Mouse (Mus musculus) embryonic facial prominence, embryonic 13.5 days (tissue): ENCODE measurements around the gene Bmper. TPM values are rescaled to one million over a fixed set of nuclear protein-coding genes. Genes with fewer than 3 reads are reported as not detected.

Source experiments
- ATAC-seq: fragments of 200-750 bp; cut with Nextera tagmentation; 2 replicates; pipeline ENCODE4 v1.8.0; 2017; ENCODE audit warnings: low read depth; ENCODE audit not compliant: insufficient number of reproducible peaks, insufficient read depth, low FRiP score, low TSS enrichment
- H3K27ac ChIP-seq: fragments of 300-500 bp; sonication (generic); 2 replicates; pipeline ENCODE4 v1.5.1; 2015; ENCODE audit warnings: moderate library complexity, mild to moderate bottlenecking, inconsistent platforms
- H3K27me3 ChIP-seq: fragments of 300-500 bp; sonication (generic); 2 replicates; pipeline ENCODE4 v1.6.1; 2015; ENCODE audit warnings: mild to moderate bottlenecking, inconsistent platforms
- H3K36me3 ChIP-seq: fragments of 300-500 bp; sonication (generic); 2 replicates; pipeline ENCODE4 v1.6.1; 2015; ENCODE audit warnings: mild to moderate bottlenecking, inconsistent platforms
- H3K4me1 ChIP-seq: fragments of 300-500 bp; sonication (generic); 2 replicates; pipeline ENCODE4 v1.6.1; 2015; ENCODE audit warnings: inconsistent platforms
- H3K4me2 ChIP-seq: fragments of 300-500 bp; sonication (generic); 2 replicates; pipeline ENCODE4 v1.6.1; 2015; ENCODE audit warnings: moderate library complexity, mild to moderate bottlenecking, inconsistent platforms
- H3K4me3 ChIP-seq: fragments of 300-500 bp; sonication (generic); 2 replicates; pipeline ENCODE4 v1.5.1; 2015; ENCODE audit warnings: mild to moderate bottlenecking, inconsistent platforms
- H3K9ac ChIP-seq: fragments of 300-500 bp; sonication (generic); 2 replicates; pipeline ENCODE4 v1.6.1; 2015; ENCODE audit warnings: mild to moderate bottlenecking, inconsistent platforms
- H3K9me3 ChIP-seq: fragments of 300-500 bp; sonication (generic); 2 replicates; pipeline ENCODE4 v1.6.1; 2016; ENCODE audit warnings: inconsistent platforms
- WGBS: fragments of 180-500 bp; shearing (Covaris S2); methylation state at CpG from one replicate; pipeline ENCODE4 v1.1.7; 2015; ENCODE audit warnings: mixed read lengths; 5-methylcytosine and 5-hydroxymethylcytosine counted together
- polyA plus RNA-seq: library from polyadenylated mRNA; unstranded; fragments of >200 nt; fragmentation: Nextera tagmentation; extraction: Ambion mirVana; gene quantifications from 2 replicates; pipeline ENCODE4 v1.2.1, GENCODE M21; 2015

The Bmper gene
- polyA plus RNA-seq, 1 experiment from 2014 or later: 10.8 TPM

- Histone ChIP-seq H3K9me3 (no peaks in the 10 kb centered on the region), H3K36me3 (no peaks in the 10 kb centered on the region), H3K4me1 (peaks cover 19% of the 10 kb centered on the region), H3K4me3 (no peak overlapping the region), H3K27me3 (peaks cover 34% of the 10 kb centered on the region), H3K27ac (no peak overlapping the region), H3K9ac (no peak overlapping the region), H3K4me2 (peak overlapping the region; percentile 41)
- no peak for ATAC-seq
- WGBS: 11% methylated on average over 17 of the region's 17 CpGs
Observed at GRCm38 (mm10) chr9:23204339-23205288, 18.3 kb upstream of the Bmper start.

GRCm38 (mm10) chr9:23205304-23205703, 17.6 kb upstream of the Bmper start:
- Histone ChIP-seq H3K9me3 (no peaks in the 10 kb centered on the region), H3K9ac (no peak overlapping the region), H3K36me3 (no peaks in the 10 kb centered on the region), H3K27me3 (peaks cover 41% of the 10 kb centered on the region), H3K27ac (no peak overlapping the region), H3K4me1 (peaks cover 19% of the 10 kb centered on the region), H3K4me2 (no peak overlapping the region), H3K4me3 (no peak overlapping the region)
- no peak for ATAC-seq
- 10% methylated on average over 3 of the region's 3 CpGs for WGBS

GRCm38 (mm10) chr9:23205757-23206156, 17.1 kb upstream of the Bmper start:
- Histone ChIP-seq H3K36me3 (no peaks in the 10 kb centered on the region), H3K4me2 (no peak overlapping the region), H3K27me3 (peaks cover 43% of the 10 kb centered on the region), H3K4me1 (peaks cover 19% of the 10 kb centered on the region), H3K4me3 (no peak overlapping the region), H3K9ac (no peak overlapping the region), H3K27ac (no peak overlapping the region), H3K9me3 (no peaks in the 10 kb centered on the region)
- no peak for ATAC-seq
- WGBS: 69% methylated on average over 3 of the region's 3 CpGs

- no peaks in the 10 kb centered on the region for H3K9me3 ChIP-seq
- peaks cover 19% of the 10 kb centered on the region for H3K4me1 ChIP-seq
- no peak overlapping the region for H3K4me3 ChIP-seq
- ATAC-seq: no peak
- H3K9ac ChIP-seq: no peak overlapping the region
- peaks cover 43% of the 10 kb centered on the region for H3K27me3 ChIP-seq
- no peak overlapping the region for H3K27ac ChIP-seq
- H3K4me2 ChIP-seq: no peak overlapping the region
- no peaks in the 10 kb centered on the region for H3K36me3 ChIP-seq
- WGBS: 79% methylated on average over 5 of the region's 5 CpGs
Observed at GRCm38 (mm10) chr9:23206181-23206580, 16.7 kb upstream of the Bmper start.

- Histone ChIP-seq H3K4me3 (no peak overlapping the region), H3K4me1 (0 out of 2 replicates have a peak, but pooled peaks cover 3% of the 10 kb centered on the region), H3K27me3 (peaks cover 21% of the 10 kb centered on the region), H3K4me2 (no peak overlapping the region), H3K36me3 (no peaks in the 10 kb centered on the region), H3K9me3 (no peaks in the 10 kb centered on the region), H3K27ac (no peak overlapping the region), H3K9ac (no peak overlapping the region)
- ATAC-seq: no peak
- WGBS: 5% methylated on average over 11 of the region's 11 CpGs
Observed at GRCm38 (mm10) chr9:23212303-23212702, 10.6 kb upstream of the Bmper start.

- 56% methylated on average over 3 of the region's 3 CpGs for WGBS
- Histone ChIP-seq H3K36me3 (no peaks in the 10 kb centered on the region), H3K27me3 (peaks cover 48% of the 10 kb centered on the region), H3K4me1 (peaks cover 11% of the 10 kb centered on the region), H3K4me2 (no peak overlapping the region), H3K4me3 (no peak overlapping the region), H3K9me3 (no peaks in the 10 kb centered on the region), H3K9ac (no peak overlapping the region), H3K27ac (no peak overlapping the region)
- no peak for ATAC-seq
Observed at GRCm38 (mm10) chr9:23219754-23220153, 3.1 kb upstream of the Bmper start.

- peaks cover 68% of the 10 kb centered on the region for H3K27me3 ChIP-seq
- peaks cover 11% of the 10 kb centered on the region for H3K4me1 ChIP-seq
- peak overlapping the region; percentile 97 for H3K4me2 ChIP-seq
- 18% methylated on average over 5 of the region's 5 CpGs for WGBS
- H3K27ac ChIP-seq: no peak overlapping the region
- 0 out of 2 replicates have a peak, but pooled peaks have one; percentile 15 for ATAC-seq
- no peaks in the 10 kb centered on the region for H3K36me3 ChIP-seq
- peak overlapping the region; percentile 83 for H3K9ac ChIP-seq
- peak overlapping the region; percentile 70 for H3K4me3 ChIP-seq
- H3K9me3 ChIP-seq: no peaks in the 10 kb centered on the region
Observed at GRCm38 (mm10) chr9:23221976-23222375, 900 bp upstream of the Bmper start.

- peaks cover 72% of the 10 kb centered on the region for H3K27me3 ChIP-seq
- H3K36me3 ChIP-seq: no peaks in the 10 kb centered on the region
- peaks cover 14% of the 10 kb centered on the region for H3K4me1 ChIP-seq
- H3K27ac ChIP-seq: peak overlapping the region; percentile 81
- WGBS: under 1% methylated on average over 26 of the region's 26 CpGs
- peak overlapping the region; percentile 83 for H3K9ac ChIP-seq
- 0 out of 2 replicates have a peak, but pooled peaks have one; percentile 17 for ATAC-seq
- H3K4me3 ChIP-seq: peak overlapping the region; percentile 70
- no peaks in the 10 kb centered on the region for H3K9me3 ChIP-seq
- H3K4me2 ChIP-seq: peak overlapping the region; percentile 97
Observed at GRCm38 (mm10) chr9:23222492-23222840, 410 bp upstream of the Bmper start.

GRCm38 (mm10) chr9:23223549-23224077, 737 bp downstream of the Bmper start:
- no peak for ATAC-seq
- Histone ChIP-seq H3K9me3 (no peaks in the 10 kb centered on the region), H3K4me3 (peak overlapping the region; percentile 70), H3K27me3 (peaks cover 75% of the 10 kb centered on the region), H3K36me3 (no peaks in the 10 kb centered on the region), H3K9ac (peak overlapping the region; percentile 83), H3K4me1 (peaks cover 22% of the 10 kb centered on the region), H3K27ac (peak overlapping the region; percentile 81; the same call in 1 of the 2 replicates), H3K4me2 (peak overlapping the region; percentile 97)
- WGBS: under 1% methylated on average over 29 of the region's 29 CpGs

GRCm38 (mm10) chr9:23233464-23234121, 10.7 kb downstream of the Bmper start:
- no peak for ATAC-seq
- Histone ChIP-seq H3K4me3 (no peak overlapping the region), H3K27me3 (peaks cover 4% of the 10 kb centered on the region), H3K4me1 (peaks cover 11% of the 10 kb centered on the region), H3K4me2 (no peak overlapping the region), H3K9ac (no peak overlapping the region), H3K36me3 (no peaks in the 10 kb centered on the region), H3K9me3 (no peaks in the 10 kb centered on the region), H3K27ac (no peak overlapping the region)
- WGBS: 79% methylated on average over 8 of the region's 8 CpGs

- no peaks in the 10 kb centered on the region for H3K9me3 ChIP-seq
- 0 out of 2 replicates have a peak overlapping the region, but pooled peaks have one; percentile 16 for H3K9ac ChIP-seq
- H3K4me3 ChIP-seq: no peak overlapping the region
- WGBS: 57% methylated on average over 6 of the region's 6 CpGs
- peaks cover 7% of the 10 kb centered on the region for H3K4me1 ChIP-seq
- H3K27me3 ChIP-seq: peaks cover 4% of the 10 kb centered on the region
- no peak for ATAC-seq
- H3K27ac ChIP-seq: no peak overlapping the region
- no peak overlapping the region for H3K4me2 ChIP-seq
- H3K36me3 ChIP-seq: no peaks in the 10 kb centered on the region
Observed at GRCm38 (mm10) chr9:23235368-23236002, 12.6 kb downstream of the Bmper start.
